Mouse (Mus musculus) thymus, postnatal 14 days (tissue): ENCODE measurements around the gene Hoxa7.

Source experiments
- DNase-seq: peaks from one replicate; pipeline ENCODE4 v3.0.0; 2021

Gene Hoxa7

GRCm38 (mm10) chr6:52252775-52253376 is 31.2 kb upstream of the Hoxa7 start:
- no peak for DNase-seq

GRCm38 (mm10) chr6:52252016-52252774 is 30.5 kb upstream of the Hoxa7 start:
- DNase-seq = no peak

GRCm38 (mm10) chr6:52251177-52251879 is 29.7 kb upstream of the Hoxa7 start:
- no peak for DNase-seq

GRCm38 (mm10) chr6:52249826-52250225 is 28.2 kb upstream of the Hoxa7 start:
- no peak for DNase-seq

GRCm38 (mm10) chr6:52249415-52249738 is 27.7 kb upstream of the Hoxa7 start:
- DNase-seq = no peak

GRCm38 (mm10) chr6:52248638-52249414 is 27.2 kb upstream of the Hoxa7 start:
- no peak for DNase-seq

- no peak for DNase-seq
Measured at GRCm38 (mm10) chr6:52247766-52248637, 26.3 kb upstream of the Hoxa7 start.

- no peak for DNase-seq
Measured at GRCm38 (mm10) chr6:52246916-52247315, 25.3 kb upstream of the Hoxa7 start.

GRCm38 (mm10) chr6:52246403-52246803 is 24.7 kb upstream of the Hoxa7 start:
- no peak for DNase-seq

GRCm38 (mm10) chr6:52245757-52246142 is 24.1 kb upstream of the Hoxa7 start, which contains the start of gene Hoxa11:
TSS of gene Hoxa11 (minus strand) at chr6:52245810.
- no peak for DNase-seq

GRCm38 (mm10) chr6:52245040-52245756 is 23.5 kb upstream of the Hoxa7 start:
- DNase-seq = peak; percentile 50

- DNase-seq = no peak
Measured at GRCm38 (mm10) chr6:52244471-52245039, 22.9 kb upstream of the Hoxa7 start.

GRCm38 (mm10) chr6:52243681-52244121 is 22.0 kb upstream of the Hoxa7 start:
- no peak for DNase-seq

GRCm38 (mm10) chr6:52242801-52243332 is 21.2 kb upstream of the Hoxa7 start:
- DNase-seq = no peak

GRCm38 (mm10) chr6:52241001-52241621 is 19.5 kb upstream of the Hoxa7 start:
- no peak for DNase-seq

- peak; percentile 82 for DNase-seq
Measured at GRCm38 (mm10) chr6:52240389-52241000, 18.8 kb upstream of the Hoxa7 start, which contains the start of gene Hoxa10. TSS of gene Hoxa10 (minus strand) at chr6:52240854.

GRCm38 (mm10) chr6:52239625-52240388 is 18.2 kb upstream of the Hoxa7 start:
- DNase-seq = no peak

- no peak for DNase-seq
Measured at GRCm38 (mm10) chr6:52238976-52239375, 17.3 kb upstream of the Hoxa7 start.

GRCm38 (mm10) chr6:52238155-52238545 is 16.5 kb upstream of the Hoxa7 start:
- DNase-seq = no peak
